Mouse (Mus musculus): ENCODE measurements around the gene Fcmr.

- TF ChIP-seq CTCF (conservative IDR thresholded peaks at IDR 0.05; ENCODE audit: insufficient read depth, insufficient read length, low read depth, low read length): no peak
- TF ChIP-seq POLR2A (IDR thresholded peaks at IDR 0.05; ENCODE audit: low read depth, low read length): no peak
These were observed 28.0 kb downstream of the Fcmr start for GRCm38 (mm10) chr1:130893329-130894040.

Measured in kidney, adult 2 months (tissue).